Mouse (Mus musculus): ENCODE measurements around the gene Cpa2.

Cpa2 gene

DNA sequence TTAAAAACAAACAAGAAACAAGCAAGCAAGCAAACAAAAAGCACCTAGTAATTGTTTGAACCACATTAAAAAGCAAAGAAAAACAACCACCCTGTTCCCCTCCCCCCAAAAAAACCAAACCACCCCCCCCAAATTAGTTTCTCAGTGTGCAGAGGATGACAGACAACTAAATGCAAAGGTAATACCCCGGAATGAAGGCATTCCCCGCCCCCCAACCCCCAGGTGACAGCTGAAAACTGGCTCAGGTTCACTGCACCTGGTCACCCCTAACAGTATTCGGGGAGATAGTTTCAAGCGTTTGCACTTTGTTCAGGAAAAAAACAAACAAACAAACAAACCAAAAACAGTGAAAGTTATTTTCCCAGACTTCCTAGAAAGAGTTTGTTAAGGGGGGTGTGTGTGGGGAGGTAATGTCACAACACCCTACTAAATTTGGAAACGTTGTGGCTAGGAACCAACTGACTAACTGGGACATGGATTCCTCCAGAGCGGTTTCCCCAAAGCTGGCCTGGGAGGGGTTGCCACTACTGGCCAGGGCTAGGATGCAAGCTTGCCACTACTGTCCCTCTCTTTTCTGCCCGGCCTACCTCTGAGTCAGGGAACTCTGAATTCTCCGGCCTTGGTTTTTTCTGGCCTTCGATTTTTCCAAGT lies 6.4 kb downstream of the Cpa2 start:
- no peak for DNase-seq (ENCODE audit: low read depth, low spot score)

DNA sequence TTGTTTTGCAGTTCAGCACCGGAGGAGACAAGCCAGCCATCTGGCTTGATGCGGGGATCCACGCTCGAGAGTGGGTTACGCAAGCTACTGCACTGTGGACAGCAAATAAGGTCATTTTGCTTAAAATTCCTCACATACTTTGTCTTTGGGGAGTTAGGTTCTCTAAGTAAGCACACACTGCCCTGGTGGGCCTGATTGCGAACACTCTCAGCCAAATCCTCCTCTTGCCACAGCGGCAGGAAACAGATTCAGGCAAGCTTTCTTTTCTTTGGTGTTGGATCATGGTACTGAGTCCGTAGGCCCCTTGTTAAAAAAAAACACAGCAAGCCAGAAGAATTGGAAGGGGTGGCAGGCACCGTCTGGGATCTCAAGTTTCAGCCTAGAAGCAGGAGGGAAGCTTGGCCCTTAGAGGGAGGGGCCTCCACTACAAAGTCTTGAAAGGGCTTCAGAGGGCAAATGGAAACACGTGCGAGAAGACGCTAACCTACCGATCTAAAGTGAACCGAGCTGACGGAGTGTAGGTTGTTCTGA lies 7.9 kb downstream of the Cpa2 start:
- peak; percentile 91 for DNase-seq (ENCODE audit: low read depth, low spot score)

DNA sequence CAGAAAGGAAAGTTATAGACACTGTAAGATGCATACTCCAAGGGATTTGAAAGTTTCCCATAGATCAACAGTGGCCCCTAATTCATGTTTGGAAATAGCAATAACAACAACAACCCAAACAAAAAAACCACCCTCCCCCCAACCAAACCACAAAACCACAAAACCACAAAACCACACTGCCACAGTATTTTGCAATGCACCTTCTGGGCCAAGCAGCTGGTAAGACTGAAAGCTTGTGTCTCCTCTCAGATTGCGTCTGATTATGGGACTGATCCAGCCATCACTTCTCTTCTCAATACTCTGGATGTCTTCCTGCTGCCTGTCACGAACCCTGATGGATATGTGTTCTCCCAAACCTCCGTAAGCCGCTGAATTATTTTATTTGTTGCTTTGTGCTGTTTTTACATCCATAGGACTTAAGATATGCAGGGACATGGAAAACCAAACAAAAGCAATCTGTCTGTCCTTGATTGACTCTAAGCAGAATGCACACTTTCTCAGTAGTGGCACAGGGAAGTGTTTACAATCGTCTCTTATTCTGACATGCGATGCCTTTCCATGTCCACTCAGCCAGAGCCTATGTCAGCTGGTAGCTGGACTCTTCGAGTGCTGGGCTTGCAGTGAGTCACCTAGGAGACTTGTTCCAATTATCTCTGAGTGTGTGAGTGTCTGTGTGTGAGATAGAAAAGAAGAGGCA lies 9.3 kb downstream of the Cpa2 start:
- DNase-seq (ENCODE audit: low read depth, low spot score), result no peak

DNA sequence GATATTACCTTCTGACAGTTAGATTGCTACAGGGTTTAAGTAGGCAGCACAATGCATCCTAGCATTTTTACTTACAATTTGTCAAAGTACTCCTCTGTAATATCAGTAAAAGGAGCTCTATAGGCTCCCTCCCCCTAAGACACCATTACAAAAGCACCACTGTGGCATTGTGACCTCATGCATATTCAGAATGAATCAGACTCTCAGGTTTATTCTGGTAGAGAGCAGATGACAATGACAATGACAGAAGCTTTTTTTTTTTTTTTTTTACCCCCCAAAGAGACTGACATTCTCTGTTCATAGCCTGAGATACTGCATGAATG lies 9.8 kb downstream of the Cpa2 start:
- no peak for DNase-seq (ENCODE audit: low read depth, low spot score)

DNA sequence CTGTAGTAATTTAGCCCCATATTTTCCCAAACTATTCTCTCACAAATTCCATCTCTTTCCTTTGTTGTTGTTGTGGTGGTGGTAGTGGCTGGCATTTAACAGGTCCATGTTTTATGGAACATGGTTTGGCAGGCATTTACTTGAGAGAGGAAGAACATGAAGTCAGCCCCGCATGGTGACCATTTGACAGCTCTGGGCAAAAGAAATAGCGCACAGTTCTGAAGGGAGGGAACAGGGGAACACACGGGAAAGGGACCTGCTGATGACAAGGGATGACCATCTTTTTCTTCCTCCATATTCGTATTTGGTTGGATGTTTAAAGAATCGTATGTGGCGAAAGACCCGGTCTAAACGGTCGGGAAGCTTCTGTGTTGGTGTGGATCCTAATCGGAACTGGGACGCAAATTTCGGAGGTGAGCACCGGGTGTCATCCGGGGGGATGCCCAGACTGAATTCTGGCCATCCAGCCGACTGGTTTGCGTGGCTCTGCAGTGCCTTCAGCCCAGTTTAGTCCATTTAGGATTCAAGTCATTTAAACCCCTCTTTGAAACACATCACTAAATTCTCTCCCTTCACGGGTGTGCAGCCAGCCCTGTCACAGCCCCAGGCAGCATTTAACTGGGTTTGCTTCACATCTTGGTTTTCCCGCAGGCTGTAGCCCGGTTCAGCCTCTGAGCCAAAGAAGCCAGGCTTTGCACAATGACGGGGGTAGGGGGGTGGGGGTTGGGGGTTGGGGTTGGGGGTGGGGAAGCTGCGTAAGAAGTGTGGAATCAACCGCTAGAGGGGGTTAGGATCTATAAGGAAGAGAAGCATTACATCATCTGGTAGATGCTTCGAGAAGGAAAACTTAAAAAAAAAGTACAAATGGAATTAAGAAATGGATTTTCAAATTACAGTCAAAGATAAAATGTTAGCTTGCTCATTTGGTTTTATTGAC lies 10.5 kb downstream of the Cpa2 start:
- DNase-seq (ENCODE audit: low read depth, low spot score), result peak; percentile 58

DNA sequence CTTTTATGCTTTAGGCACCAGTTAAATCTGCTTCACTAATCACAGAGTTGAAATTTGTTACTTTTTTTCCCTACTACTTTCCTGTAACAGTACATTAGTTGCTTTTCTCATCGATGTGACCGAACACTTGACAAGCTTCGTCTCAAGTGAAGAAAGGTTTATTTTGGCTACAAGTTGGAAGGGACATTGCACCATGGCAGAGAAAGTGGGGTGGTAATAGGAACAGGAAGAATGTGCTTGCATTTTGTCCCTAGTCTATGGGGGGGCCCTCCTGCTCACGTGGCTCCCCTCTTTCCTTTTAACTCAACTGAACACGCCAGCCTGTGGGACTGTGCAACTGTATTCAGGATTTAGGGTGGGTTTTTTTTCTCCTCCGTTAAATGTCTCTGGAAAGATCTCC lies 11.2 kb downstream of the Cpa2 start:
- DNase-seq (ENCODE audit: low read depth, low spot score), result no peak

DNA sequence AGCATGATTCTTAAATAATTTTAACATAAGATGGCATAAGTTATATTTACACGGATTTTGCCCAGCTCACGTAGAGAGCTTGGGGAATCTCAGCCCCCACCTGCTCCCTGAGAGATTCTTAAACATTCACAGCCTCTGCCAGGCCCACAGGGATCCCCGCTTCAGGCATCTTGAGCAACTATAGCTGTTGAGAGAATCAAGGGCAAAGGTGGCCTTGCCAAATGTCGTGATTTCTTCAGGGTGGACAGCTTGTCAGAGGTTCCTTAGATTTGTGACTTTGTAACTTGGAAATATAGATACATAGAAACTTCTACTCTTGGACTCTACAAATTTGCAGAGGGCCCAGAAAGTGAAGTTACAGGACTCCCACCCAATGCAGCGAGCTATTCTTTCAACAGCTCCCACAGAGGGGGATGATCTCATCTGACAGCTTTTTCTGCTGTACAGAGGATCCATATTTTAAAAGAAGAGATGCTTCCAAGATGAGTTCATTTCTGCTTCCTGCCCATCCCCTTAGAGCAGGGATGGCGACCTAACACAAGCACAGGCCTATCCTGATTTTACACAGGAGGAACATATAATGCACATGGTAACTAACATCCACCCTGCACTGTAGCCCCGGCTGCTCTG lies 12.1 kb downstream of the Cpa2 start:
- no peak for DNase-seq (ENCODE audit: low read depth, low spot score)

DNA sequence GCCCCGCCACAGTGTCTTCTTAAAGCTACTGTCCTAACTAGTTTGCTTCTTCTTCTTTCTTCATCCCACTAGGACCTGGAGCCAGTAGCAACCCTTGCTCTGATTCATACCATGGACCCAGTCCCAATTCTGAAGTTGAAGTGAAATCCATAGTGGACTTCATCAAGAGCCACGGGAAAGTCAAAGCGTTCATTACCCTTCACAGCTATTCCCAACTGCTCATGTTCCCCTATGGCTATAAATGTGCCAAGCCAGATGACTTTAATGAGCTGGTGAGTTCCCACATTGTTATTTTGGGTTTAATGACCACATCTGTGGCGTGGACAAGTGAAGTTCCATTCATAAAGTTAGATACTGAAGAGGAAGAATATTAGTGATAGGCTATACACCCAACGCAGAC lies 12.7 kb downstream of the Cpa2 start:
- peak; percentile 59 for DNase-seq (ENCODE audit: low read depth, low spot score)

DNA sequence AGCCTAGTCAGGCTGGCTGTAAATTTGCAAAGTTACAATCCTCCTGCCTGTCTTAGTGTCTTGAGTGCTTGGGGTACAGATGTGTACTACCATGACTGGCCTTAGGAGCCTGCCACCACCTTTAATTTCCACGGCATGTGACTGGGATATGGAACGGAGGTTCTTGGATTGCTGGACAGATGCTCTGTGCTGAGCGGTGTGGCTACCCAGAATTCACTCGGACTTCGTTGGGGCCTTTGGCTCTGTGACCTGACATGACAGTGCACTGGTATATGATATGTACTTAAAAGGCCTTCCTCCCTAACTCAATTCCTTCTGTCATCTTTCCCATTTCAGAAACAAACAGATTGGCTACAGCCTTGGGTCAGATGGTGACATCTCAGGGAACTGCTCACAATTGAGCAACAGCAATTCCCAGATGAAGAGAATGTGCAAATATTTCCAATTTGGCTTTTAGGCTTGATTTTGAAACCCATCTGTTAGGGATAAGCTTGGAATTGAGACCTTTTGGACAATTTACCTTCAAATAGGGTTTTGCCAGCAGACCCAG lies 13.3 kb downstream of the Cpa2 start:
- DNase-seq (ENCODE audit: low read depth, low spot score), result no peak

DNA sequence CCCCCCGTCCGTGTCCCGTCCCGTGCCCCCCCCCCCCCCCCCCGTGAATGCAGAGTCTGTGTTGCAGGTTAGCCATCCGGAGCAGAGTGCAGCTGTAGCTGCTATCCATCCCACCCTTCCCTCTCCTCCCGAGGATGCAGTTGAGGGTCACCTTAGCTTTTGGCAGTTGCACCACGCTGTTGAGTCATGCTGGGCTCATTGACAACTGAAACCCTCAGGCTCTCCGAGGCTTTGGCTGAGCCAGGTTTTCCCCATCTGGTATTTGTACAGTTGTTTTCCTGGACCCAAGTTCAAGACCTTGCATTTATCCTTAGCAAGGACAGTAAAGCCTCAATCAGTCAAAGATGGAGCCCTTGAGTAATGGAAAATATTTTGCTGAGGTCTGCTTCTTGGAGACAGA lies 14.7 kb downstream of the Cpa2 start:
- DNase-seq (ENCODE audit: low read depth, low spot score), result no peak

DNA sequence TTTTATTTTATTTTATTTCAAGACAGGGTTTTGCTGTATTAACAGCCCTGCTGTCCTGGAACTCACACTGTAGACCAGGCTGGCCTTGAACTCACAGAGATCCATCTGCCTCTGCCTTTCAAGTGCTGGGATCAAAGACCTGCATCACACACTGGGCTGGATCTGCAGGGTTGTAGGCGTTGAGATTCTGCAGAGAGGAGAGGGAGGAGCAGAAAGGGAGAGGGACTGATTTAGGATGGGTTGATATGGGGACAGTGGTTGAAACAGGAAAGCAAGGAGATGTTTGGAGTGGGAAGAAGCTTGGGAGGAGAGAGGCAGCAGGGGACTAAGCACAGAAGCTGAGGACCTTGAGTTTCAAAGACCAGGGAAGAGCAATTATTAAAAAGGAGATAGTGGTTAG lies 18.3 kb downstream of the Cpa2 start:
- no peak for DNase-seq (ENCODE audit: low read depth, low spot score)

DNA sequence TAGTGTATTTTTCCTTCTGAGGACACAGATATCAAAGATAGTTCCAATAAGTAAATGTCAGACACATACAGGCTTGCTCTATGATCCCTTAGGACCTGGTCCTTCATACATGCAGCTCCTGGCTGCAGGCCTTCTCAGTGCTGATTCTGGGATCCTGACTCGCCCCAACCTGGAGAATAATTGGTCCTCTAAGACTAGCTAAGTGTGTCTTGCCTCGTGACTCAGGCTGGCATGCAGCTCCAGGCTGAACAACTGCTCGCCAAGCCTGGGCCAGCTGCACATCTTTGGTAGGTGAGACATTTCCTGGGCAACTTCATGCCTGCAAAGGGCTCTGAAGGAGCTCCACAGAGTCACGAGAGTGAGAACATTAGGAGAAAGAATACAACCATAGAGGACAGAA lies 20.8 kb downstream of the Cpa2 start:
- no peak for DNase-seq (ENCODE audit: low read depth, low spot score)

DNA sequence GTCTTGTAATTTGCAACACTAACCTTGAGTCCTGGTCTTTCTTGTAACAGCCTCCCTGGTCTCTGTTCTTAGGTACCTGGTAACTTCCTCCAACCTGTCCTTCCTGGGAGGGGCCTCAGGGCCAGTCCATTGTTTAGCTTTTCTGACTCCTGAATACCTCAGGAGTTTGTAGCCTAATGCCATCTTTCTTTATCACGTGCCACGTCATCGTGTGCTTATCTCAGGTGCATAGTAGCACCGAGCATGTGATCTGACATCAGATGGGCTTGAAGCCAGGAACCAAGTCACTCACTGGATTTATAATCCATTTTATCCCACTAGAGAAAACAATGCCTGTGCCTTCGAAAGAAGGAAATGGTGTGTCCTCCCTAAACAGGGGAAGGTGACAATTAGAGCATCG lies 22.2 kb downstream of the Cpa2 start:
- no peak for DNase-seq (ENCODE audit: low read depth, low spot score)

DNA sequence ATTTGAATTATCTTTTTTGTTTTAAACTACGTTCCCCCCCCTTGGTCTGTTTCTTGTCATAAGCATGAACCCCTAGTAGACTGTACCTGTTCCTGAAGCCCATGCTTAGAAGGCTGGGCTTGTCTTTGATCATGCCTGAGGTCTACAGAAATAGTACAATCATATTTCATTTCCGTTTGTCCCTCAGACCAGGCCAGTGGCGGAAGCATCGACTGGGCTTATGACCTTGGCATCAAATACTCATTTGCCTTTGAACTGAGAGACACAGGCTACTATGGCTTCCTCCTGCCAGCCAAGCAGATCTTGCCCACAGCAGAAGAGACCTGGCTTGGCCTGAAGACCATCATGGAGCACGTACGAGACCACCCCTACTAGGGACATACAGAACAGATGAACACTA lies 22.7 kb downstream of the Cpa2 start:
- DNase-seq (ENCODE audit: low read depth, low spot score), result no peak

DNA sequence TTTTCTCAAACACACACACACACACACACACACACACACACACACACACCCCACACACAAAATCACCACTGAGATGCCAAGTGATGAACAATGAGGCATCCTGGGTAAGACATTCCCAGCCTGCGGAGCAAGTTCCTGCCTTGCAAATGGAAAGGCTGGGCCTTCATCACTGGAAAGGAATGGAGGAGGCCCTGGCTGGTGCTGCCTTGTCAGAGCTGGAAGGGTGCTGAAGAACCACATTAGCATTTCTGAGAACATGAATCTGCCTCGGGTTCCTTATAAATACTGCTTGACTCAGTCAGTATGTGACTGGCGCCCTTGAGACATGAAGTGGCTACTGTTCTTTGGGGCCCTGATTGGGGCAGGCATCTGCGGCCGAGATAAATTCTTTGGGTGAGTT lies 26.7 kb downstream of the Cpa2 start, which contains the start of gene Cpa4:
Gene Cpa4, plus strand, starts transcription at position 301 of the 400 bp plus-strand sequence.
- no peak for DNase-seq (ENCODE audit: low read depth, low spot score)

DNA sequence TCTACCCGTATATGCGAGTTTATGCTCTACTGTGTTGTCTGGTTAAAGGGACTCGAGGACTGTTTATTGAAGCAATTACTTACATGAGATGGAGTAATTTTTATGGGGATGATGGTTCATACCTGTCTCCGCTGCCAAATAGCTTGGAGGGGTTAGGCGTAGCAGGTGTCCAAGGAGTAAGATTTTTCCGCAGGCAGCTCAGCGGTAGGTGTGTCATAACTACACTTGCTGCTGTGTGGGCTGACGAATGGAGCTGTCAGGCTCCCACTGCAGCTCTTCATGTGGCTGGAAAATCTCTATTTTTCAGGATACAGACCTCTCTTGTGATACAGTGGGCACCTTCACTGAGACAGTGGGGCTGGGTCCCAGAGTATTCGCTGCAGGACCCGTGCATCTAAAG lies 27.9 kb downstream of the Cpa2 start:
- DNase-seq (ENCODE audit: low read depth, low spot score), result no peak

DNA sequence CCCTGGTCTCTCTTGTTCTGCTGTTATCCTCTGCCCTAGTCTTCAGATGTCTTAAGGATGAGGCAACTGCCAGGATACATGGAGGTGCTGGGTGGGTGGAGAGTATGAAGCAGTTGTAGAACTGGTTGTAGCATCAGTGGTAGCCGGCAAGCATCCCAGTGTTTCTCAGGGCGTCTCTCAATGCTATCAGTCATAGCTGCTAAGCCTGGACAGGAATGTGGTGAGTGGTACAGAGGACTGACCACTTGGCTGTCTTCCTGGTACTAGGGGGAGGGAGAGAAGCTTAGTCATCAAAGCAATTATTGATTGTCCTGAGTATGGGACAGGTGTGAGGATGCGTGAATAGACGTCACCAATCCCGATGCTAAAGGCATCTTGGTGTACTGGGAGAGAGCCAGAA lies 28.6 kb downstream of the Cpa2 start:
- no peak for DNase-seq (ENCODE audit: low read depth, low spot score)

DNA sequence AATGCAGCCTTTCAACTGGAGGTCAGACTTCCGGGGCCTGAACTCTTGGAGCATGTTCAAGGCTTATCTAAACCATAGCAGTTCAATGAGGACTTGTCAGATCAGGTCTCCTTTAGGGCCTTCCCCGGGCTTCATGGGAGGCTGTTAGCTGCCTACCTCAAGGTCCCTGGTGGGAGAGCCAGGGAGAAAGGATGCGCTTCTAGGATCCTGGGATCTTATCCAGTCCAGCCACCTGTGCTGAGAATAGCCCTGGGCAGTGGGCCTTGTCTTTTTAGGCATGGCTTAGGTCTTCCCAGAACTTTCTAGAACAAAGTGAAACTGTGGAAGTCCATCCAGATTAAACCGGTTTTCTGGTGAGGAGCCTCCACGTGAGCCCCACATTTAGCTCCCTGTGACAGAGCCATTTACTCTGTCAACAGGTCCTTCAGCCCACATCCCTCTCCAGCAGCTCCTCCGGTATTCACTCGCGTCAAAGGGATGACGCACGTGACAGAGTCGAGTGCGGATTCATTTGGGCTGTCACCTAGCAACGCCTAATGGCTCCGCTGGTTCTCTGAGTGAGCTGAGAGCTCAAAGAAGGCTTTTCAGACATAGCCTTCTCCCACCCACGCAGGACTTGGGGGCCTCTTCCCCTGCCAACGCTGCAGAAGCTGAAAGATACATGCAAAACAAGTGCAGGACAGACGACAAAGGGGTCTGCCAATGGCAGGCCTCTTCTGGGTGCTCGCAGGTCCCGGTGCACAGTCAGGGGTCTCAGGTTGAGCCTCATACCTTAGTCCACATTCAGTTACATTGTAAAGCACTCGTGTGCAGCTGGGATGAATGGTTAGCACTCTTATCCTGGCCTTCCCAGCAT lies 31.3 kb downstream of the Cpa2 start:
- DNase-seq (ENCODE audit: low read depth, low spot score), result no peak

DNA sequence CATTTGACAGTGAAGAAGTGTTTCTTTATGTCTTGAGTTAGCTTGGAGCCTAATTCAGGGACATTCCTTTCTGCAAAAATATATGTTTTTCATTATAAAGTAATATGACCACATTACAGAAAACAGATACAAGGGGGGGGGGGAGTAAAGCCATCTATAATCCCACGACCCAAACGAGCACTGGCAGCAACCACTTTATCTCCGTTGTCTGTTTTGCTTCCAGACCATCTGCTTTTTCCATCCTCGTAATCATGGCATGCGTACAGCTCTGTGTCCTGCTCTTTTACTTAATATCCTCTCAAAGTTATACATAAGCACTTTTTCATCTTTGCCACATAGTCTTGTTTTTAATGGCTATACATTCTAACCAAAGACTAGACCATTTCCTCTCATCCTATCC lies 32.0 kb downstream of the Cpa2 start:
- DNase-seq (ENCODE audit: low read depth, low spot score), result no peak

DNA sequence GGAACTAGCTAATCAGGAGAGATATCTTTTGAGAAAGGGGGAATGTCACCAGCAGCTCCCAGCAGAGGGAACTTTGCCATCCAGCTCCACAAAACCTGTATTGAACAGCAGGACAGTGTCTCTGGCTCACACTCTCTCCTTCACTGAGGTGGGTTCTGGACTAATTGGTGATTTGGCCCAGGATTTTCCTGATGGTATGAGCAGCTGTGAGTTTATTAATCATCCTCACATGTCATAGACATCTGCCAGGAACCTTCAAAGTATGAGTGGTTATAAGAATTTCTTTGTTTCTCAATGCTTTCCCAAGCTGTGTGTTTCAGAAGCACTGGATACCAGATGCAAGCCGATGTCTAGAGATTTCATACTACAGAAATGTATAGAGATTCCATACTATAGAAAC lies 33.6 kb downstream of the Cpa2 start:
- no peak for DNase-seq (ENCODE audit: low read depth, low spot score)
